Mouse (Mus musculus): ENCODE data around the gene Zfp36l2.
"Not testable (repeated sequence)": the region's sequence is repeated elsewhere in the genome, so short reads cannot be mapped to it uniquely, and the experiment has no call there.

Gene Zfp36l2

DNA sequence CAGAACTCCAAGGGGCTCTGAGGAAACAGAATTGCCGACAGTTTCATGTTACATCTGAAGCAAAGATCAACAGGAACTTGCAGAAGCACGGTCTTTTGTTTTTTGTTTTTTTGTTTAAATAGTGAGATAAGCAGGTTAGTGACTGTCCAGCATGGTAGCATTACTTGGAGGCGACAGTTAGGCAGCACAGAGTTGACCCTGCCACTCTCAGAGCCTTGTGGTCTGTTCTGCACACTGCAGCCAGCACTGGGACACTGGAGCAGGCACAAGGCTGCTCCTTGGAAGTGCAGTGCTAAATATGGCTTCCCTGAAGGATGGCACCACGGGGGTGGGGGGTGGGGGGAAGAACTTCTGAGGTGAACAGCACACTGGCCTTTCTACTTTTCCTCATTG, 7.3 kb upstream of the Zfp36l2 start:
- DNase-seq (ENCODE audit: low read depth, low spot score), result peak; percentile 31

DNA sequence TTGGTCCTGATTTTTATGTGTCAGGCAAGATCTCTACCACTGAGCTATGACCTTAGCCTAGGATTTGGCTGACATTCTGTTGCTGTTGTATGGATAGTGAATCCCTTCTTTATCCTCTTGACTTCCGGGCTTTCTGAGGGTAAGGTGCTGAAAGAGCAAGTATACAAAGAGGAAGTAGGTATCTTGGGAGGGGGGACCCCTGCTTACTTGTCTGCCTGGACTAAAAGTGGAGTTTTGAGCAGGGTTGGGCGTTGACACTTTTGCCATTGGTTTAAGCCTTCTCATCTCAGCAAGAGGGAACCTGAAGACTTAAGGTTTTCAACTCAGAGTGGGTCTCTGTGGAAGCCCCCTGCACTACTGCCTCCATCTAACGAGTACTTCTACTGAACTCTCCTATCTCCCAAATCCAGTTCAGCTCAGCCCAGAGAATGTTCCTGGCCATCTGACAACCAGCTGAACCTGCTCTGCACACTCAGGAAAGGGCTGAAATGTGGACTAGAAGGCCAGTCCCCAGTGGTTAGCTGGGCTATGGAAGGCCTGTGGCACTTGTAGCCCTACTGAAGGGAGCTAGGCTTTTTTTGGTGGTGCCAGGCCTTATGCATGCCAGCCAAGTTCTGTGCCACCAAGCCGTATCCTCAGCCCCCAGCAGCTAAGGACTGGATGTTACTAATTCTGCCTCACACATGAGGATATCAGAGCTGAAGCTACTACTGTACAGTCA, 6.7 kb upstream of the Zfp36l2 start:
- no peak for DNase-seq (ENCODE audit: low read depth, low spot score)

- no peak for DNase-seq (ENCODE audit: low read depth, low spot score)
These were observed 5.7 kb upstream of the Zfp36l2 start for GRCm38 (mm10) chr17:84193411-84193810.

- DNase-seq (ENCODE audit: low read depth, low spot score), result no peak
These were observed 4.2 kb upstream of the Zfp36l2 start for GRCm38 (mm10) chr17:84191946-84192345.

DNA sequence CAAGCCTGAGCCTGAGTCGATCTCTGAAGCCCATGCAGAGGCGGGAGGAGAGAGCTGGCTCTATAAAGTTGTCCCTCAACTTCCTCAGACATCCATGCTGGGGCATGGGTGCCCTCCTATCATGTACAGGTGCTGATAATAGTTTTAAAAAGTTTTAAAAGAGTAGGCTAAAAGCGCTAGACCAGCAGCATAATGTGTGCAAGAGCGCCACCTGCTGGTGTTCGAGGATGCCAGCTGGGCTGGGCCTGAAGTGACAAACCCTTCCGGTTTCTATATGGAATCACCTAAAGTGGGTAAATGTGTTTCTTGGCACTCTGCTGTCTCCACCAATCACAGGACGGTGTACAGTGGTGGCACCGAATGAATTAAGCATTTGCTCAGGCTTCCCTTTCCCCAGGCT, 3.1 kb upstream of the Zfp36l2 start:
- DNase-seq (ENCODE audit: low read depth, low spot score), result peak; percentile 94

- peak; percentile 49 for DNase-seq (ENCODE audit: low read depth, low spot score)
These were observed 1.5 kb upstream of the Zfp36l2 start for GRCm38 (mm10) chr17:84189127-84189854.

GRCm38 (mm10) chr17:84188374-84188961, 721 bp upstream of the Zfp36l2 start:
- DNase-seq (ENCODE audit: low read depth, low spot score), result peak; percentile 95

DNA sequence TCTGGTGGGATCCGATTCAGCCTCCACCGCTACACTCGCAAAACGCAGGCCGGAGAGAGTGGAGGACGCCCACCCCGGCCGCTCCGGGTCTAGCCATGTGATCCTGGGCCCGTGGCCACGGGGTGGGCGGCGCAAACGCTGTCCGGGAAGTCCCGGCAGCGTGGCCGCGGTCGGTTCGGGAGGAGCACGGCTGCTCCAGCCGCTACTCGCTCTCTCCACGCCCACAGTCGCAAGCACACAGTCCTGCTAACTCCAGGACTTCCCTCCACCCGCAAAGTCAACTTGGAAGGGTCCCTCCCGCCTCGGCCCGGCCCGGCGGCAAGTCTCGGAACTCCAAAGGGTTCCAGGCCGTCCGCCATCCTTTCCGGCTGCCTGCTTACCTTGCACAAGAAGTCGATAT, 483 bp downstream of the Zfp36l2 start:
- not testable (repeated sequence) for DNase-seq (ENCODE audit: low read depth, low spot score)

- DNase-seq (ENCODE audit: low read depth, low spot score), result peak; percentile 72
These were observed 1.1 kb downstream of the Zfp36l2 start for GRCm38 (mm10) chr17:84186451-84187202.

DNA sequence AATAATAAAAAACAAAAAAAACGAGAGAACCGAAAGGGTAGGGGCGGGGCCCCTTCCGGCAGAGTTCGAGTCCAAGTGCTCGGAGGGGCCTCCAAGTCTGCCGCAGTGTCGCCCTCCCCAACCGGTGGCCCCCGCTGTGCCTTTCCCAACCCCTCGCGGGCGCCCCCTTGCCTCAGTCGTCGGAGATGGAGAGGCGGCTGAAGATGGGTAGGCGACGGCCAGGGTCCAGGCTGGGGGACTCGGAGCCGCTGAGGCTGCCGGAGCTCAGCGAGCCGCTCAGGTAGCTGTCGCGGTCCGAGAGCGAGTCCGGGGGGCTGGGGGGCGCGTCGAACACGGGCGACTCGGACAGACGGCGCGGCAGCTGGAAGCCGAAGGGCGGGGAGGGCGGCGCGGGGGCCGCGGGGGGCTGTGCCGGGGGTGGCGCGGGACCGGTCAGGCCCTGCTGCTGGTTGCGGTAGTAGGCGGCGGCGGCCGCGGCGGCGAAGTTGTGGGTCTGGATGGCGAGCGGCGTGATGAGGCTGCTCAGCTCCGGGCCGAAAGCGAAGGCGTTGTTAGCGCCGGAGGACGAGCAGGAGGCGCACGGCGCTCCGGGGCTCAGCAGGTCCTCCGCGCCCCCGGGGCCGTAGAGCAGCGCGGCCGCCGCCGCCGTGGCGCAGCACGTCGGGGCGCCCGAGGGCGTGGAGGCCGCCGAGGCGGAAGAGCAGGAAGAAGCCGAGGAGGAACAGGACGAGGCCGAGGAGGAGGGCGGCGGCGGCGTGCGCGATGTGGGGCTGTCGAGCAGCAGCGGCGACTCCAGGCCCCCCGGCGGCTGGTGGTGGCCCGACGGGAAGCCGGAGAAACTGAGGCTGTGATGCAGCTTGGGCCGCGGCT, 1.9 kb downstream of the Zfp36l2 start:
- DNase-seq (ENCODE audit: low read depth, low spot score), result peak; percentile 65

DNA sequence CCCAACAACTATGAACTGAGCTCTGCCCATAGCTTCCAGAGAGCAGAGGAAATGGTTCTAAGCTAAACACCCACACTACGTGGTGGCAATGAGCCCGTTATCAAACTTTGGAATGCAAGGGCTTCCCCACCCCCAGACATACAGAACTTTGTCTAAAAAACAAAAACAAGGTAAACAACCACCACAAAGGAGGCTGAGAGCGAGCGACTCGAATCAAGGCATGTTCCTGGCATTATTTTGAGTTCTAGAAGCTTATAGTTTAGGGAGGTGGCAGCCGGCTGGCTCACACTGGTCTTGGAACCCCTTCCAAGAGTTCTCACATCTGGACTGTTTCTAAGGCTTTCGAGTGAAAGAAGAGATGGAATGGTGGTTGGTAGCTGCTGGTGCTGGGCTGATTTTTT, 2.7 kb downstream of the Zfp36l2 start:
- DNase-seq (ENCODE audit: low read depth, low spot score), result peak; percentile 72

GRCm38 (mm10) chr17:84183291-84183781, 4.4 kb downstream of the Zfp36l2 start:
- DNase-seq (ENCODE audit: low read depth, low spot score), result peak; percentile 97

GRCm38 (mm10) chr17:84182311-84183271, 5.2 kb downstream of the Zfp36l2 start:
- DNase-seq (ENCODE audit: low read depth, low spot score), result peak; percentile 92

DNA sequence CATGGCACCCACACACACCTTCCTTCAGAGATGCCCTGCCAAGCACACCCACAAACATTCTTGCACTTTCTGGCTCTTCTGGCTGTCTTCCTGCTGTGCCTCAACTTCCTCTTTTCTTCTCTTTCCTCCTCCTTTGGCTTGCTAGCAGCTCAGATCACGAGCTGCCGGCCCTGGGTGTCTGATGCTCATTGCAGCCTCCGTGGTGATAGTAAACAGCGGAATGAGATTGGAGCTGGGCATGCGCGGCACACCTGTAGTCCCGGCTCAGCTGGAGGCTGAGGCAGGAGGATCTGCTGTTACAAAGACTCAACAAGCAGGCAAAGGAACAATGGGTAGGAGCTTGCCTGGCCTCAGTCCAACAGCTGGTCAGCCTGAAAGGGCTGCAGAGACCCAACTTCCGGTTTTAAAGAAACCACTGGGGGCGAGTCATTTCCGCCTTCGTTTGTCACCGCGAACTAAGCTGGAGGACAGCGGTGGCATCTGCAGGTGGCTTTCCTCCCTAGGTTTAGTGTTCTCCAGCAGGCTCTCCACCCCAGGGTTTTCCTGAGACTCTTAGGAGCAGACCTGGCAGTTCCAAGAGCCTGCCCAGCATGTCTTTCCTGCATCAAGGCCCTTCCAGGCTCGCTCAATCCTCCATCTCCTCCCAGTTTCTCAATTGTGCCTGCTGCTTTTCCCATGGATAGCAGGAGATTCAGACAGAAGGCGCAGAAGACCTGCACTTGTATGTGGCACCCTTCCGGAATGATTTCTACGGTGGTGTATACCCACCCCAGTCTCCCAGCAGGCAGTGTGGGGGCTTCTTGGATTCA, 6.0 kb downstream of the Zfp36l2 start:
- peak; percentile 56 for DNase-seq (ENCODE audit: low read depth, low spot score)

DNA sequence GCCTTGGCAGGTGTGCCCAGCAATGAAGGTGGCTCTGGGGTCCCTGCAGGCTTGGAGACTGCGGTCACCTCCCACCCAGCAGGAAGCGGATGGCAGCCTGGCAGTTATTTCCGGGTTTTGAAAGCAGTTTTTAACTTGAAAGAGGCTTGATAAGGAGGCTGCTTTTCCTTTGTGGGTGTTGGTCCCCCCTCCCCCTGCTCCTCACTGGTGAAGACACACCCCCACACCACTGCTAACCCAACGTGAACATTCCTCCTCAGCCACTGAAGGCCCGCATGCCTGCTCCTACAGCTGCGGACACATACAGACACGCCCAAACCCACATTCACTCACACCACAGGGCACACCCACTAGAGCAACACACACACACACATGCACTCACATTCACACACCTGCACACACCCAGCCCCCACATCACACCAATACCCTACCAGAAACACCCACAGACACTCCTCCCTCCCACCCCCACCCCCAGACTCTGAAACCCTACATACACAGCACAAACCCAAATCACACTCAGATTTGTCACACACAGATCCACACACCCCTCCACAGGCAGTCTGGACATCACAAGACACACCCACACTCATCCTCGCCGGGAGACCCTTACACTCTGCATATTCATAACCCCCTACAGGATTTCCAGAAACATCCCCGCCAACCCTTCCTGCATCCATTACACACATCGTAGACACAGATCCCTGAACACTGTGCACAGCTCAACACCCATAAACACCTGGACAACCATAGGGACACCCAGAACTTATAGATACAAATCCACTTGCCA, 6.8 kb downstream of the Zfp36l2 start:
- DNase-seq (ENCODE audit: low read depth, low spot score), result peak; percentile 67

DNA sequence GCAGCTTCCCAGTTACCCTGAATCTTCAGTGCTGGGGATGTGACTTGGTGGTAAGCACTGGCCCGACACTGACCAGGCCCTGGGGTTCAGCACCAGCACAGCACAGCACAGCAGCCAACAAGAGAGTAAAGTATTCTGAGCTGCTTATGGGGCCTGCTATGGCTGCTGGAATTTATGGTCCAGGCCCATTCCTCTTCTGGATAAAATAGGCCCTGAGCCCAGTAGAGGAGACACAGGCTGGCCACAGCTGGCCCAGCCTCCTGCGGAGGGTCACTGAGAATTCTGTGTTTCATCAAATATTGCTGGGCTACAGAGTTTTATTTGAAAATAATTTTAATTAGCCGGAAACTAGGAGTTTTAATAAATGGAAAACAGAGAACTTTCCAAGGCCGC, 7.8 kb downstream of the Zfp36l2 start:
- no peak for DNase-seq (ENCODE audit: low read depth, low spot score)

GRCm38 (mm10) chr17:84179026-84179972, 8.4 kb downstream of the Zfp36l2 start:
- no peak for DNase-seq (ENCODE audit: low read depth, low spot score)
